Mouse (Mus musculus) 416B (cell line): Measurements from ENCODE around the gene 4930583I09Rik.

Experiments used
- DNase-seq: peaks from one replicate; pipeline ENCODE4 v3.0.0; 2011; ENCODE audit warnings: low read depth

Gene 4930583I09Rik

GRCm38 (mm10) chr17:64802168-64802955 lies 33.5 kb downstream of the 4930583I09Rik start:
- no peak for DNase-seq

- no peak for DNase-seq
These were observed 43.2 kb downstream of the 4930583I09Rik start for GRCm38 (mm10) chr17:64792623-64793022.

GRCm38 (mm10) chr17:64792076-64792475 lies 43.8 kb downstream of the 4930583I09Rik start:
- no peak for DNase-seq

- DNase-seq: no peak
These were observed 46.7 kb downstream of the 4930583I09Rik start for GRCm38 (mm10) chr17:64789175-64789574.

- DNase-seq: no peak
These were observed 47.6 kb downstream of the 4930583I09Rik start for GRCm38 (mm10) chr17:64788301-64788700.

GRCm38 (mm10) chr17:64785961-64786360 lies 49.9 kb downstream of the 4930583I09Rik start:
- no peak for DNase-seq
